Mouse (Mus musculus) limb, embryonic 14.5 days (tissue): Measurements from ENCODE around the gene Ptpn13. TPM values are rescaled to one million over a fixed set of nuclear protein-coding genes. Genes with fewer than 3 reads are reported as not detected.

ENCODE experiments used
- ATAC-seq: fragments of 200-750 bp; cut with Nextera tagmentation; 2 replicates; pipeline ENCODE4 v1.8.0; 2017; ENCODE audit warnings: low read depth, moderate number of reproducible peaks, moderate TSS enrichment; ENCODE audit not compliant: low FRiP score
- DNase-seq: peaks from one replicate; pipeline ENCODE4 v3.0.0-alpha.2; 2015; ENCODE audit warnings: low spot score
- H3K27ac ChIP-seq: fragments of 300-500 bp; sonication (generic); replicated peaks from 2 replicates; pipeline ENCODE4 v1.5.1; 2014; ENCODE audit warnings: low read depth, mild to moderate bottlenecking, low read length, moderate library complexity, mixed read lengths
- H3K27me3 ChIP-seq: fragments of 300-500 bp; sonication (generic); 2 replicates; pipeline ENCODE4 v1.6.1; 2014; ENCODE audit warnings: low read length, mixed read lengths; ENCODE audit not compliant: control insufficient read depth, insufficient read depth
- H3K36me3 ChIP-seq: fragments of 300-500 bp; sonication (generic); 2 replicates; pipeline ENCODE4 v1.6.1; 2014; ENCODE audit warnings: mild to moderate bottlenecking, low read length, moderate library complexity, mixed read lengths; ENCODE audit not compliant: control insufficient read depth, insufficient read depth
- H3K4me1 ChIP-seq: fragments of 300-500 bp; sonication (generic); 2 replicates; pipeline ENCODE4 v1.6.1; 2014; ENCODE audit warnings: antibody characterized with exemption, low read length, mixed read lengths; ENCODE audit not compliant: control insufficient read depth, insufficient read depth
- H3K4me2 ChIP-seq: fragments of 300-500 bp; sonication (generic); replicated peaks from 2 replicates; pipeline ENCODE4 v1.6.1; 2014; ENCODE audit warnings: low read depth, mild to moderate bottlenecking, low read length, moderate library complexity; ENCODE audit not compliant: severe bottlenecking
- H3K4me3 ChIP-seq: fragments of 300-500 bp; sonication (generic); replicated peaks from 2 replicates; pipeline ENCODE4 v1.5.1; 2014; ENCODE audit warnings: low read length
- H3K9ac ChIP-seq: fragments of 300-500 bp; sonication (generic); 2 replicates; pipeline ENCODE4 v1.6.1; 2014; ENCODE audit warnings: mild to moderate bottlenecking, low read depth, low read length, moderate library complexity; ENCODE audit not compliant: severe bottlenecking
- H3K9me3 ChIP-seq: fragments of 300-500 bp; sonication (generic); 2 replicates; pipeline ENCODE4 v1.6.1; 2016; ENCODE audit warnings: low read length; ENCODE audit not compliant: control insufficient read depth
- POLR2A ChIP-seq: fragments of 200-500 bp; IDR thresholded peaks from 2 replicates; pipeline ENCODE4 v1.8.0; 2012; ENCODE audit warnings: inconsistent platforms, mild to moderate bottlenecking, moderate library complexity, borderline replicate concordance; ENCODE audit not compliant: insufficient read depth, insufficient read length; ENCODE audit errors: extremely low read depth
- WGBS: fragments of 180-500 bp; shearing (Covaris S2); extraction: QIAGEN DNeasy Blood & Tissue Kit; methylation state at CpG from one replicate; pipeline ENCODE4 v1.1.7; 2014; 5-methylcytosine and 5-hydroxymethylcytosine counted together
- polyA plus RNA-seq, 2 experiments: library from polyadenylated mRNA; depleted of rRNA in 1 of 2; stranded (reverse) in 1 of 2; unstranded in 1 of 2; fragments of >200 nt; fragmentation: Nextera tagmentation in 1 of 2; extraction: Ambion mirVana in 1 of 2; gene quantifications; 2 replicates each; pipeline versions ENCODE4 v1.2.1 to v1.2.3; 2012 to 2014

Ptpn13 gene
- polyA plus RNA-seq, 2 experiments, result 23.7 to 25.8 TPM

- Histone ChIP-seq H3K4me1 (peaks cover 13% of the 10 kb centered on the region), H3K36me3 (peaks cover 8% of the 10 kb centered on the region; the same call in 1 of the 2 replicates), H3K9ac (no peak overlapping the region), H3K4me2 (no peak overlapping the region), H3K27me3 (no peaks in the 10 kb centered on the region), H3K27ac (no peak overlapping the region), H3K4me3 (no peak overlapping the region), H3K9me3 (no peaks in the 10 kb centered on the region)
- ATAC-seq (no peak), DNase-seq (no peak)
- TF ChIP-seq POLR2A, result no peak
- 83% methylated on average over 9 of the region's 9 CpGs for WGBS
Observed at GRCm38 (mm10) chr5:103593575-103593974, 168.6 kb downstream of the Ptpn13 start.

DNA sequence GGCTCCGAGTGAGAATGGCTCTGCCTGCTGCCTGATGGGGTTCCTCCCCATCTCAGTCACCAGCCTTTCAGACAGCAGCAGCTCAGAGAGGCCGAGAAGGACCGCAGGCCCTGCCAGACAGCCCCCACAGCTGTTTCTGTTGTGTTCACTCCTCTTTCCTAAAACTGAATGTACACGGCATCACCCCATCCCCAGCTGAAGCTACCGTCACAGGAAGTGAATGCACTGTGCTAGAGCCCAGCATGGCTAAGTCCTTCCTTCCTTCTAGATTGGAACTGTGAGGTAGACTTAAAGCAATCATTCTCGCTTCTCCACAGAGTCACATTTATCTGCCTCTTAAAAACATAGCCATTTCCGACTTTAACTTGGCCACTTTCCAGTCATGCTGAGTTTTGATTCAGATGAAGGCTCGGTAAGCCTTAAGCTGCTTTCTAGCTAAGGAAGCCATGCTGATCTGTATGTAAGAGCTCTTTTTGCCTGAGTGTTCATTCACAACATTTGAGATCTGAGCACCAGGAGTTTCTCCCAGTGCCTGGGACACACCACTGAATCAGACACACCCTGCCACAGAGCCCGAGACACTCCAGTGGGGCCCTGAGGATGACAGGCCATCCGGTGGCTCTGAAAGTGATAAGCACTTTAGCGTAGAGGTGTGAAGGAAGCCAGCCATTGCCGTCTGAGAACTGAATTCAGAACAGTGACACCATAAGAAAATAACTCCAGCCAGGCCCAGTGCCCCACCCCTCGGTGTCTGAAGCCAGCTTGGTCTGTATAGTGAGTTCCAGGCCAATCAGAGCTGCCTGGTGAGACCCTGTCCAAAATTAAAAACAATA, 170.6 kb downstream of the Ptpn13 start:
- no peak overlapping the region for H3K4me2 ChIP-seq
- no peaks in the 10 kb centered on the region for H3K27me3 ChIP-seq
- no peak overlapping the region for H3K4me3 ChIP-seq
- 0 out of 2 replicates have a peak, but pooled peaks cover 4% of the 10 kb centered on the region for H3K36me3 ChIP-seq
- DNase-seq (peak; percentile 53), ATAC-seq (no peak)
- peaks cover 21% of the 10 kb centered on the region for H3K4me1 ChIP-seq
- H3K9ac ChIP-seq, result no peak overlapping the region; the same call in 1 of the 2 replicates
- H3K27ac ChIP-seq, result peak overlapping the region; percentile 33; the same call in 1 of the 2 replicates
- H3K9me3 ChIP-seq, result no peaks in the 10 kb centered on the region
- no peak for TF ChIP-seq POLR2A
- 53% methylated on average over 13 of the region's 13 CpGs for WGBS

DNA sequence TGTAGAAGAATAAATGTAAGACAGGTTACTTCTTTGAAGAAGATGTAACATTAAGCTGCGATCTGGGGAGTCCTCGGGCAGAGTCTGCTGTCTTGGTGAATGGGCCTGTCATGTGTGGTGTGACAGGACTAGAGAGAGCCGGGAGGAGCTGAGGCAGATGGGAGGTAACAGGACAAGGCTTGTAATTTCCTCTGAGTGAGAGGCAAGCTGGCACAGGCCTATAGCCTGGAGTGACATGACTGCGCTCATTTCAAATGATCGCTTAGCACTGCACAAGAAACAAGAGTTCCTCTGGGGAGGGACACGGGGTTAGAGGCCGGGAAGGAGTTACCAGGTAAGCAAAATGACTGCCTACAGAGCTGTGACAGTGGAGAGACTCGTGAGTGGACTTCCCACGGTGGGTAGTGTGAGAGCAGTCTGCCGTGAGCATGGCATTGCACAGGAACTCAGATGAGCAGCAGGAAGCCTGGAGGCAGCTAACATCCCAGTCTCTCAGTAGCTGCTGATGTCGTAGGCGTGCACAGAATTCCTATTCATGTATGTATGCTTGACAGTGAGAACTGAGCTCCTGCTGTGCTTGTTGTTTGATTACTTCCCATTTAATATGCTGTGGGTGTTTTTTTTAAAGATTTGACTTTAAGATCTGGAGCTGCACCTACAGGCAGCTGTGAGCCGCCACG, 171.6 kb downstream of the Ptpn13 start:
- no peak overlapping the region for H3K4me2 ChIP-seq
- H3K27ac ChIP-seq, result no peak overlapping the region
- 68% methylated on average over 14 of the region's 14 CpGs for WGBS
- H3K9ac ChIP-seq, result no peak overlapping the region
- ATAC-seq, result no peak
- TF ChIP-seq POLR2A, result no peak
- no peak overlapping the region for H3K4me3 ChIP-seq
- 0 out of 2 replicates have a peak, but pooled peaks cover 4% of the 10 kb centered on the region for H3K36me3 ChIP-seq
- no peaks in the 10 kb centered on the region for H3K9me3 ChIP-seq
- peak; percentile 54 for DNase-seq
- peaks cover 21% of the 10 kb centered on the region for H3K4me1 ChIP-seq
- H3K27me3 ChIP-seq, result no peaks in the 10 kb centered on the region

DNA sequence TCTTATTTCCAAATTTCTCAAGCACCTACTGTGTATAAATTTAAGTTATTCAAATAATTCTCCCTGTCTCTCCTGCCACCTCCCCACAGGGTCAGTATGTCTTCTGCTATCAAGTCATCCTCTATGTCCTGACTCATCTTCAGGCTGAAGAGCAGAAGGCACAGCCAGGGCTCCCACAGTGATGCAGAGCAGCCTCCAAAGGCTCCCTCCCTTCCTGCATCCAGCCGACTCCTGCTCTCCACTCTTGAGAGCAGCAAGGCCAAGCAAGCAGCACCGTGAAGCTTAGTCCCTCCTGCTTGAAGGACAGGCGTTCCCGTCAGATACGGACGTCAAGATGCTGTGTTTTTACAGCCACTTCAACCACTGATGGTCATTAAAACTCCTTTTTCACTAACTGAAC, 172.6 kb downstream of the Ptpn13 start:
- WGBS, result 52% methylated on average over 6 of the region's 6 CpGs
- H3K27me3 ChIP-seq, result no peaks in the 10 kb centered on the region
- H3K4me1 ChIP-seq, result peaks cover 21% of the 10 kb centered on the region
- 0 out of 2 replicates have a peak, but pooled peaks cover 4% of the 10 kb centered on the region for H3K36me3 ChIP-seq
- no peak overlapping the region for H3K4me2 ChIP-seq
- ATAC-seq, result no peak
- H3K9ac ChIP-seq, result no peak overlapping the region
- no peaks in the 10 kb centered on the region for H3K9me3 ChIP-seq
- H3K27ac ChIP-seq, result no peak overlapping the region
- no peak for DNase-seq
- H3K4me3 ChIP-seq, result no peak overlapping the region
- TF ChIP-seq POLR2A, result no peak

DNA sequence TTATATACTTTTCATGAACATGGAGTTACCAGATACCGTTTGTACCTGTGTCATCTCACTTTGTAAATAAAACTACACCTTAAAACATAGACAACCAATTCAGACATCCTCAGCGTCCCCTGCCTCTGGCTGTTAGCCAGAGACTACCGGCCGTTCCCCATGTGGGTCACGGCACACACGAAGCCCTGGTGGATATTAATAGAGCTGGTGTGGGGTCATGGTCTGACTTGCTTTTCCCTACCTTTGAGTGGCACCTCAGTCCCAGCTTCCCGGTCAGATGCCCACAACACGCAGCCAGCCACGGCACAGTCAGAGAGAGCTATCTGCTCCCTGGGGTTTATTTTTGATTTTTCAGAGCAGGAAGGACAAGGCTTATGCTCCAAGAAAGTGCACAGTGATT, 173.3 kb downstream of the Ptpn13 start:
- Histone ChIP-seq H3K4me1 (peaks cover 21% of the 10 kb centered on the region), H3K4me2 (no peak overlapping the region), H3K27me3 (no peaks in the 10 kb centered on the region), H3K27ac (no peak overlapping the region), H3K4me3 (no peak overlapping the region), H3K9me3 (no peaks in the 10 kb centered on the region), H3K36me3 (0 out of 2 replicates have a peak, but pooled peaks cover 3% of the 10 kb centered on the region), H3K9ac (no peak overlapping the region)
- WGBS, result 69% methylated on average over 9 of the region's 9 CpGs
- ATAC-seq (no peak), DNase-seq (no peak)
- no peak for TF ChIP-seq POLR2A
